Mouse (Mus musculus): Measurements from ENCODE around the gene Nacc2. TPM values are rescaled to one million over a fixed set of nuclear protein-coding genes. Genes with fewer than 3 reads are reported as not detected.

The Nacc2 gene
- polyA plus RNA-seq, 1 experiment, result 15.0 TPM

- H3K4me2 ChIP-seq (ENCODE audit: low read depth), result no peak overlapping the region
- TF ChIP-seq E2F4 (IDR thresholded peaks at IDR 0.05; ENCODE audit: insufficient read depth), result no peak
- no peak for TF ChIP-seq POLR2A (IDR thresholded peaks at IDR 0.05; ENCODE audit: insufficient read length, low read depth)
- no peak for TF ChIP-seq MAX (IDR thresholded peaks at IDR 0.05; ENCODE audit: low read depth)
- no peak for TF ChIP-seq MYOD1 (IDR thresholded peaks at IDR 0.05; ENCODE audit: control insufficient read depth in 1 of 3, insufficient read length in 2 of 3, low read depth in 2 of 3)
- TF ChIP-seq POLR2AphosphoS2 (IDR thresholded peaks at IDR 0.05; ENCODE audit: insufficient read length, low read depth), result no peak
- TF ChIP-seq MYOG (IDR thresholded peaks at IDR 0.05; ENCODE audit: control insufficient read depth in 1 of 3, insufficient read depth in 1 of 3, insufficient read length in 2 of 3, low read depth in 2 of 3), result no peak
- no peak for TF ChIP-seq SRF (IDR thresholded peaks at IDR 0.05; ENCODE audit: control insufficient read depth, insufficient read length, low read depth)
- TF ChIP-seq CEBPB (IDR thresholded peaks at IDR 0.05; ENCODE audit: insufficient read depth, poor library complexity, severe bottlenecking), result no peak
- TF ChIP-seq USF1 (IDR thresholded peaks at IDR 0.05; ENCODE audit: low read depth), result no peak
- no peak for TF ChIP-seq TCF3 (IDR thresholded peaks at IDR 0.05; ENCODE audit: insufficient read length, low read depth)
- no peaks in the 10 kb centered on the region for H3K27me3 ChIP-seq (ENCODE audit: control insufficient read depth, insufficient read depth, insufficient read length)
- no peak overlapping the region for H3ac ChIP-seq (ENCODE audit: control insufficient read depth, insufficient read length)
- no peaks in the 10 kb centered on the region for H3K79me2 ChIP-seq (ENCODE audit: control insufficient read depth, insufficient read depth)
- no peak overlapping the region for H3K4me3 ChIP-seq
- H3K36me3 ChIP-seq (ENCODE audit: control insufficient read depth, insufficient read depth), result no peaks in the 10 kb centered on the region
Measured at GRCm38 (mm10) chr2:26086505-26086904, 36.5 kb downstream of the Nacc2 start.

- Histone ChIP-seq H3K4me2 (ENCODE audit: low read depth) (no peak overlapping the region), H3K36me3 (ENCODE audit: control insufficient read depth, insufficient read depth) (no peaks in the 10 kb centered on the region), H3K79me2 (ENCODE audit: control insufficient read depth, insufficient read depth) (peaks cover 2% of the 10 kb centered on the region), H3K4me3 (no peak overlapping the region), H3ac (ENCODE audit: control insufficient read depth, insufficient read length) (no peak overlapping the region), H3K27me3 (ENCODE audit: control insufficient read depth, insufficient read depth, insufficient read length) (no peaks in the 10 kb centered on the region)
- TF ChIP-seq POLR2A (IDR thresholded peaks at IDR 0.05; ENCODE audit: insufficient read length, low read depth) (no peak), MAX (IDR thresholded peaks at IDR 0.05; ENCODE audit: low read depth) (no peak), TCF3 (IDR thresholded peaks at IDR 0.05; ENCODE audit: insufficient read length, low read depth) (no peak), MYOD1 (IDR thresholded peaks at IDR 0.05; ENCODE audit: control insufficient read depth in 1 of 3, insufficient read length in 2 of 3, low read depth in 2 of 3) (no peak), MYOG (IDR thresholded peaks at IDR 0.05; ENCODE audit: control insufficient read depth in 1 of 3, insufficient read depth in 1 of 3, insufficient read length in 2 of 3, low read depth in 2 of 3) (no peak), TCF12 (IDR thresholded peaks at IDR 0.05; ENCODE audit: insufficient read depth, poor library complexity, severe bottlenecking) (no peak)
Measured at GRCm38 (mm10) chr2:26082883-26083282, 40.1 kb downstream of the Nacc2 start.

- H3K4me2 ChIP-seq (ENCODE audit: low read depth), result no peak overlapping the region
- peaks cover 2% of the 10 kb centered on the region for H3K79me2 ChIP-seq (ENCODE audit: control insufficient read depth, insufficient read depth)
- H3K4me3 ChIP-seq, result no peak overlapping the region
- no peak for TF ChIP-seq SRF (IDR thresholded peaks at IDR 0.05; ENCODE audit: control insufficient read depth, insufficient read length, low read depth)
- TF ChIP-seq USF1 (IDR thresholded peaks at IDR 0.05; ENCODE audit: low read depth), result no peak
- TF ChIP-seq MYOD1 (IDR thresholded peaks at IDR 0.05; ENCODE audit: control insufficient read depth in 1 of 3, insufficient read length in 2 of 3, low read depth in 2 of 3), result no peak
- no peak for TF ChIP-seq MYOG (IDR thresholded peaks at IDR 0.05; ENCODE audit: control insufficient read depth in 1 of 3, insufficient read depth in 1 of 3, insufficient read length in 2 of 3, low read depth in 2 of 3)
- no peak for TF ChIP-seq CEBPB (IDR thresholded peaks at IDR 0.05; ENCODE audit: insufficient read depth, poor library complexity, severe bottlenecking)
- TF ChIP-seq REST (IDR thresholded peaks at IDR 0.05; ENCODE audit: insufficient read depth, insufficient read length), result no peak
- no peaks in the 10 kb centered on the region for H3K27me3 ChIP-seq (ENCODE audit: control insufficient read depth, insufficient read depth, insufficient read length)
- no peak overlapping the region for H3ac ChIP-seq (ENCODE audit: control insufficient read depth, insufficient read length)
- H3K36me3 ChIP-seq (ENCODE audit: control insufficient read depth, insufficient read depth), result no peaks in the 10 kb centered on the region
Measured at GRCm38 (mm10) chr2:26080830-26081229, 42.2 kb downstream of the Nacc2 start.

- no peak for TF ChIP-seq MYOD1 (IDR thresholded peaks at IDR 0.05; ENCODE audit: control insufficient read depth in 1 of 3, insufficient read length in 2 of 3, low read depth in 2 of 3)
- no peak for TF ChIP-seq MAX (IDR thresholded peaks at IDR 0.05; ENCODE audit: low read depth)
- TF ChIP-seq USF1 (IDR thresholded peaks at IDR 0.05; ENCODE audit: low read depth), result no peak
- no peak for TF ChIP-seq SRF (IDR thresholded peaks at IDR 0.05; ENCODE audit: control insufficient read depth, insufficient read length, low read depth)
- TF ChIP-seq TCF12 (IDR thresholded peaks at IDR 0.05; ENCODE audit: insufficient read depth, poor library complexity, severe bottlenecking), result no peak
- no peak for TF ChIP-seq REST (IDR thresholded peaks at IDR 0.05; ENCODE audit: insufficient read depth, insufficient read length)
- no peak for TF ChIP-seq POLR2AphosphoS2 (IDR thresholded peaks at IDR 0.05; ENCODE audit: insufficient read length, low read depth)
- no peak for TF ChIP-seq TCF3 (IDR thresholded peaks at IDR 0.05; ENCODE audit: insufficient read length, low read depth)
- TF ChIP-seq POLR2A (IDR thresholded peaks at IDR 0.05; ENCODE audit: insufficient read length, low read depth), result no peak
- no peak for TF ChIP-seq MYOG (IDR thresholded peaks at IDR 0.05; ENCODE audit: control insufficient read depth in 1 of 3, insufficient read depth in 1 of 3, insufficient read length in 2 of 3, low read depth in 2 of 3)
- TF ChIP-seq CEBPB (IDR thresholded peaks at IDR 0.05; ENCODE audit: insufficient read depth, poor library complexity, severe bottlenecking), result no peak
- no peak for TF ChIP-seq E2F4 (IDR thresholded peaks at IDR 0.05; ENCODE audit: insufficient read depth)
- Histone ChIP-seq H3K27me3 (ENCODE audit: control insufficient read depth, insufficient read depth, insufficient read length) (no peaks in the 10 kb centered on the region), H3K4me3 (no peak overlapping the region), H3K36me3 (ENCODE audit: control insufficient read depth, insufficient read depth) (no peaks in the 10 kb centered on the region), H3ac (ENCODE audit: control insufficient read depth, insufficient read length) (no peak overlapping the region), H3K79me2 (ENCODE audit: control insufficient read depth, insufficient read depth) (peaks cover 2% of the 10 kb centered on the region), H3K4me2 (ENCODE audit: low read depth) (no peak overlapping the region)
Measured at GRCm38 (mm10) chr2:26079409-26079808, 43.6 kb downstream of the Nacc2 start.

- H3K79me2 ChIP-seq (ENCODE audit: control insufficient read depth, insufficient read depth), result peaks cover 2% of the 10 kb centered on the region
Measured at GRCm38 (mm10) chr2:26077068-26077467, 46.0 kb downstream of the Nacc2 start.

More at GRCm38 (mm10) chr2:26077068-26077467, 46.0 kb downstream of the Nacc2 start:
- no peak overlapping the region for H3ac ChIP-seq (ENCODE audit: control insufficient read depth, insufficient read length)
- H3K36me3 ChIP-seq (ENCODE audit: control insufficient read depth, insufficient read depth), result no peaks in the 10 kb centered on the region
- no peak overlapping the region for H3K4me3 ChIP-seq
- TF ChIP-seq TCF12 (IDR thresholded peaks at IDR 0.05; ENCODE audit: insufficient read depth, poor library complexity, severe bottlenecking) (no peak), TCF3 (IDR thresholded peaks at IDR 0.05; ENCODE audit: insufficient read length, low read depth) (no peak), POLR2AphosphoS2 (IDR thresholded peaks at IDR 0.05; ENCODE audit: insufficient read length, low read depth) (no peak), MAX (IDR thresholded peaks at IDR 0.05; ENCODE audit: low read depth) (no peak)
- no peak overlapping the region for H3K4me2 ChIP-seq (ENCODE audit: low read depth)
- no peaks in the 10 kb centered on the region for H3K27me3 ChIP-seq (ENCODE audit: control insufficient read depth, insufficient read depth, insufficient read length)
